ENCODE assay signal across 21 mouse cellular contexts in genomic region chr2:74941966-74942365, GRCm38 (mm10).
DNase-seq lines count a peak whose midpoint lies in the region; ATAC-seq and TF ChIP-seq lines count a peak whose summit lies in the region.
"Had no signal": no experiment of that assay in that cellular context is flagged by ENCODE, and none has a peak within 500 bp of the region (broad histone marks: within the 10 kb centered on the region; RNA-seq: fewer than 3 reads in every experiment).

No protein-coding gene starts in this region.

- dilution Hi-C loops in CH12.LX (cut with MboI; ENCODE audit: extremely low pct_ligation_motif_present, extremely low pct_unique_long_range_greater_than_20kb, low sequenced_read_pairs): no loop called here

- H3K79me2 ChIP-seq in CH12.LX (replicated peaks; ENCODE audit: control insufficient read depth, extremely low read depth, insufficient read depth, poor library complexity, severe bottlenecking): no peaks in the 10 kb centered on the region

- H3K27ac ChIP-seq in lung, embryonic 14.5 days (ENCODE audit: low read depth): no peak overlapping the region
- no peak overlapping the region for H3K27ac ChIP-seq in CH12.LX (ENCODE audit: insufficient read depth, low read depth)

- no peak overlapping the region for H3K4me2 ChIP-seq in lung, embryonic 14.5 days
- 0 out of 2 replicates have a peak overlapping the region, but pooled peaks have one; percentile 17 for H3K4me2 ChIP-seq in CH12.LX (ENCODE audit: insufficient read depth, low read depth, poor library complexity, severe bottlenecking)

- no peak for TF ChIP-seq EP300 in CH12.LX (IDR thresholded peaks at IDR 0.05; ENCODE audit: low read length)

- no peak for TF ChIP-seq CTCF in lung, embryonic 14.5 days (IDR thresholded peaks at IDR 0.05; ENCODE audit: low read depth)
- TF ChIP-seq CTCF in CH12.LX (conservative IDR thresholded peaks at IDR 0.05 in 1 of 2, IDR thresholded peaks at IDR 0.05 in 1 of 2; ENCODE audit: low read depth in 2 of 2, low read length in 2 of 2): no peak

- DNase-seq in heart, adult 11 months: peak; percentile 53
- DNase-seq in heart, adult 18-20 months: no peak
- DNase-seq in lung, embryonic 14.5 days: no peak
- DNase-seq in lung, adult 18-20 months: no peak
- no peak for DNase-seq in CH12.LX (ENCODE audit: extremely low read depth)
- DNase-seq in cerebellum, adult 9-11 months: no peak
- DNase-seq: adrenal gland, adult 2 months; adrenal gland, adult 8-10 months; adrenal gland, postnatal 10 days; adrenal gland, postnatal 14 days; adrenal gland, postnatal 25 days; adrenal gland, postnatal 36 days; B cell, adult 2 months; cerebellum, adult 11 months; cerebellum, adult 11-12 months; cerebellum, adult 18-20 months; cerebellum, adult 2 months had no signal

- ATAC-seq in lung, embryonic 14.5 days (ENCODE audit: insufficient read depth): 0 out of 2 replicates have a peak, but pooled peaks have one; percentile 35
- ATAC-seq: activated CD4-positive, CD25-positive, alpha-beta regulatory T cell, adult 4 months; CD4-positive, CD25-positive, alpha-beta regulatory T cell, adult 4 months; Patski had no signal

- H3K36me3 ChIP-seq in lung, embryonic 14.5 days (ENCODE audit: insufficient read depth): no peaks in the 10 kb centered on the region
- H3K36me3 ChIP-seq in CH12.LX (replicated peaks in 1 of 2; ENCODE audit: control insufficient read depth in 1 of 2, insufficient read depth in 1 of 2, low read length in 1 of 2): no peaks in the 10 kb centered on the region
- H3K36me3 ChIP-seq: G1E had no signal

- TF ChIP-seq POLR2A in CH12.LX (IDR thresholded peaks at IDR 0.05; ENCODE audit: low read depth, low read length): no peak

- no peaks in the 10 kb centered on the region for H3K4me1 ChIP-seq in lung, embryonic 14.5 days (ENCODE audit: insufficient read depth)
- H3K4me1 ChIP-seq in CH12.LX (ENCODE audit: control insufficient read depth in 1 of 2, insufficient read depth in 2 of 2): no peaks in the 10 kb centered on the region

- no peak for TF ChIP-seq RAD21 in CH12.LX (IDR thresholded peaks at IDR 0.05; ENCODE audit: low read depth, low read length)

- in situ Hi-C loops in CH12.LX (cut with MboI; ENCODE audit: low pct_ligation_motif_present, low pct_unique_long_range_greater_than_20kb, low sequenced_read_pairs): no loop called here

- H3K9me3 ChIP-seq in lung, embryonic 14.5 days (ENCODE audit: low read depth, low read length): no peaks in the 10 kb centered on the region
- no peaks in the 10 kb centered on the region for H3K9me3 ChIP-seq in CH12.LX (replicated peaks; ENCODE audit: low read length)
- H3K9me3 ChIP-seq: G1E had no signal

- no peaks in the 10 kb centered on the region for H3K27me3 ChIP-seq in lung, embryonic 14.5 days (ENCODE audit: insufficient read depth, low read length)
- no peaks in the 10 kb centered on the region for H3K27me3 ChIP-seq in CH12.LX (replicated peaks)

- H3K9ac ChIP-seq in lung, embryonic 14.5 days: no peak overlapping the region
- no peak overlapping the region for H3K9ac ChIP-seq in CH12.LX (ENCODE audit: insufficient read depth, low read depth)

- H3K4me3 ChIP-seq in lung, embryonic 14.5 days (ENCODE audit: low read depth, low read length): no peak overlapping the region
- H3K4me3 ChIP-seq in CH12.LX (replicated peaks in 1 of 3; ENCODE audit: low read depth in 2 of 3, low read length in 2 of 3, poor library complexity in 1 of 3): no peak overlapping the region

- WGBS in lung, embryonic 14.5 days: 78% methylated on average over 10 of the region's 10 CpGs

TF ChIP-seq in CH12.LX, 34 proteins besides CTCF, POLR2A, EP300 and RAD21:
- TF ChIP-seq NRF1 (IDR thresholded peaks at IDR 0.05; ENCODE audit: low read depth, low read length) (peak; percentile 86), IRF4 (IDR thresholded peaks at IDR 0.05; ENCODE audit: low read depth, low read length) (no peak), GABPA (IDR thresholded peaks at IDR 0.05; ENCODE audit: insufficient replicate concordance, low read depth, low read length) (no peak), RCOR1 (conservative IDR thresholded peaks at IDR 0.05; ENCODE audit: low read depth, low read length) (no peak), BHLHE40 (IDR thresholded peaks at IDR 0.05; ENCODE audit: low read depth, low read length) (no peak), CHD2 (IDR thresholded peaks at IDR 0.05; ENCODE audit: low read length) (no peak), JUN (IDR thresholded peaks at IDR 0.05; ENCODE audit: insufficient read depth, low read depth, low read length) (0 out of 2 replicates have a peak, but pooled peaks have one; percentile 2), MYC (IDR thresholded peaks at IDR 0.05; ENCODE audit: low read depth, low read length) (no peak), MAFK (IDR thresholded peaks at IDR 0.05; ENCODE audit: insufficient replicate concordance, low read length) (no peak), ZKSCAN1 (IDR thresholded peaks at IDR 0.05; ENCODE audit: borderline replicate concordance, low read depth, low read length) (no peak), SIN3A (IDR thresholded peaks at IDR 0.05; ENCODE audit: low read length) (no peak)
